Mouse (Mus musculus): ENCODE data around the gene Stk39. TPM values are rescaled to one million over a fixed set of nuclear protein-coding genes. Genes with fewer than 3 reads are reported as not detected.

Gene Stk39
- polyA plus RNA-seq, 1 experiment: 38.1 TPM

GRCm38 (mm10) chr2:68298356-68298755 lies 173.7 kb downstream of the Stk39 start:
- no peak for DNase-seq (ENCODE audit: extremely low spot score in 1 of 2, low spot score in 1 of 2)

- DNase-seq (ENCODE audit: extremely low spot score in 1 of 2, low spot score in 1 of 2): no peak
Measured at GRCm38 (mm10) chr2:68297955-68298354, 174.1 kb downstream of the Stk39 start.

- DNase-seq (ENCODE audit: extremely low spot score in 1 of 2, low spot score in 1 of 2): no peak
Measured at GRCm38 (mm10) chr2:68296743-68297142, 175.3 kb downstream of the Stk39 start.

- no peak for DNase-seq (ENCODE audit: extremely low spot score in 1 of 2, low spot score in 1 of 2)
Measured at GRCm38 (mm10) chr2:68292539-68293320, 179.3 kb downstream of the Stk39 start.

- DNase-seq (ENCODE audit: extremely low spot score in 1 of 2, low spot score in 1 of 2): no peak
Measured at GRCm38 (mm10) chr2:68291895-68292294, 180.2 kb downstream of the Stk39 start.

GRCm38 (mm10) chr2:68289961-68290360 lies 182.1 kb downstream of the Stk39 start:
- DNase-seq (ENCODE audit: extremely low spot score in 1 of 2, low spot score in 1 of 2): no peak

GRCm38 (mm10) chr2:68289177-68289576 lies 182.9 kb downstream of the Stk39 start:
- no peak for DNase-seq (ENCODE audit: extremely low spot score in 1 of 2, low spot score in 1 of 2)

GRCm38 (mm10) chr2:68288106-68288505 lies 184.0 kb downstream of the Stk39 start:
- peak; percentile 7 to 37 for DNase-seq (ENCODE audit: extremely low spot score in 1 of 2, low spot score in 1 of 2)

- no peak for DNase-seq (ENCODE audit: extremely low spot score in 1 of 2, low spot score in 1 of 2)
Measured at GRCm38 (mm10) chr2:68284391-68284790, 187.7 kb downstream of the Stk39 start.

- no peak for DNase-seq (ENCODE audit: extremely low spot score in 1 of 2, low spot score in 1 of 2)
Measured at GRCm38 (mm10) chr2:68283021-68283548, 189.0 kb downstream of the Stk39 start.

GRCm38 (mm10) chr2:68281575-68281974 lies 190.5 kb downstream of the Stk39 start:
- DNase-seq (ENCODE audit: extremely low spot score in 1 of 2, low spot score in 1 of 2): no peak

- no peak for DNase-seq (ENCODE audit: extremely low spot score in 1 of 2, low spot score in 1 of 2)
Measured at GRCm38 (mm10) chr2:68271301-68271700, 200.8 kb downstream of the Stk39 start.

GRCm38 (mm10) chr2:68270836-68271235 lies 201.2 kb downstream of the Stk39 start:
- DNase-seq (ENCODE audit: extremely low spot score in 1 of 2, low spot score in 1 of 2): no peak

- no peak for DNase-seq (ENCODE audit: extremely low spot score in 1 of 2, low spot score in 1 of 2)
Measured at GRCm38 (mm10) chr2:68269646-68270045, 202.4 kb downstream of the Stk39 start.

GRCm38 (mm10) chr2:68264826-68265225 lies 207.2 kb downstream of the Stk39 start:
- no peak for DNase-seq (ENCODE audit: extremely low spot score in 1 of 2, low spot score in 1 of 2)

- DNase-seq (ENCODE audit: extremely low spot score in 1 of 2, low spot score in 1 of 2): no peak
Measured at GRCm38 (mm10) chr2:68260911-68261310, 211.2 kb downstream of the Stk39 start.

GRCm38 (mm10) chr2:68257571-68257970 lies 214.5 kb downstream of the Stk39 start:
- DNase-seq (ENCODE audit: extremely low spot score in 1 of 2, low spot score in 1 of 2): peak; percentile 41 to 50

GRCm38 (mm10) chr2:68256472-68256871 lies 215.6 kb downstream of the Stk39 start:
- DNase-seq (ENCODE audit: extremely low spot score in 1 of 2, low spot score in 1 of 2): peak in 1 of 2 experiments; percentile 46

- no peak for DNase-seq (ENCODE audit: extremely low spot score in 1 of 2, low spot score in 1 of 2)
Measured at GRCm38 (mm10) chr2:68254756-68255155, 217.3 kb downstream of the Stk39 start.

- no peak for DNase-seq (ENCODE audit: extremely low spot score in 1 of 2, low spot score in 1 of 2)
Measured at GRCm38 (mm10) chr2:68253222-68253621, 218.8 kb downstream of the Stk39 start.

GRCm38 (mm10) chr2:68252048-68252758 lies 219.9 kb downstream of the Stk39 start:
- DNase-seq (ENCODE audit: extremely low spot score in 1 of 2, low spot score in 1 of 2): no peak

- DNase-seq (ENCODE audit: extremely low spot score in 1 of 2, low spot score in 1 of 2): no peak
Measured at GRCm38 (mm10) chr2:68250897-68251296, 221.2 kb downstream of the Stk39 start.

All from frontal cortex, adult 2 months (tissue).